Mouse (Mus musculus) v-Abl transformed pro-B cells (cell line): ENCODE results near the gene Dab1.

Source experiments
- in situ Hi-C, 2 experiments: fragments of 400-800 bp; cut with MboI; formaldehyde crosslinking; loops; one replicate each; pipeline ENCODE4 v1.15.1; 2025; ENCODE audit not compliant: unreplicated experiment in 2 of 2

Dab1 gene

GRCm38 (mm10) chr4:103619321-103619945 is at the start of gene Dab1:
TSS of gene Dab1 (plus strand) at chr4:103619359.
- in situ Hi-C loops: no loop called here

- in situ Hi-C loops: no loop called here
These were observed 47.3 kb upstream of the Dab1 start for GRCm38 (mm10) chr4:103571721-103572352.

- in situ Hi-C loops: no loop called here
These were observed 43.6 kb upstream of the Dab1 start for GRCm38 (mm10) chr4:103575556-103575955.

- in situ Hi-C loops: no loop called here
These were observed 42.9 kb upstream of the Dab1 start for GRCm38 (mm10) chr4:103576305-103576704.

- in situ Hi-C loops: no loop called here
These were observed 41.9 kb upstream of the Dab1 start for GRCm38 (mm10) chr4:103577111-103577815.

GRCm38 (mm10) chr4:103577821-103578220 is 41.3 kb upstream of the Dab1 start:
- in situ Hi-C loops: no loop called here

GRCm38 (mm10) chr4:103580021-103580420 is 39.1 kb upstream of the Dab1 start:
- in situ Hi-C loops: no loop called here

GRCm38 (mm10) chr4:103615011-103615410 is 4.1 kb upstream of the Dab1 start:
- in situ Hi-C loops: no loop called here

GRCm38 (mm10) chr4:103619946-103620371 is 800 bp downstream of the Dab1 start:
- in situ Hi-C loops: no loop called here

- in situ Hi-C loops: no loop called here
These were observed 1.5 kb downstream of the Dab1 start for GRCm38 (mm10) chr4:103620590-103621155.

GRCm38 (mm10) chr4:103621586-103621985 is 2.4 kb downstream of the Dab1 start:
- in situ Hi-C loops: no loop called here

- in situ Hi-C loops: no loop called here
These were observed 11.0 kb downstream of the Dab1 start for GRCm38 (mm10) chr4:103630177-103630576.

- in situ Hi-C loops: no loop called here
These were observed 17.1 kb downstream of the Dab1 start for GRCm38 (mm10) chr4:103636168-103636776.

GRCm38 (mm10) chr4:103648209-103648896 is 29.2 kb downstream of the Dab1 start:
- in situ Hi-C loops: no loop called here

- in situ Hi-C loops: no loop called here
These were observed 36.6 kb downstream of the Dab1 start for GRCm38 (mm10) chr4:103655740-103656139.

- in situ Hi-C loops: no loop called here
These were observed 42.2 kb downstream of the Dab1 start for GRCm38 (mm10) chr4:103661386-103661785.

GRCm38 (mm10) chr4:103667438-103667837 is 48.3 kb downstream of the Dab1 start:
- in situ Hi-C loops: no loop called here

GRCm38 (mm10) chr4:103677195-103677594 is 58.0 kb downstream of the Dab1 start:
- in situ Hi-C loops: no loop called here

GRCm38 (mm10) chr4:103678501-103678900 is 59.3 kb downstream of the Dab1 start:
- in situ Hi-C loops: no loop called here

- in situ Hi-C loops: no loop called here
These were observed 66.0 kb downstream of the Dab1 start for GRCm38 (mm10) chr4:103685136-103685535.
